In the genomic region with DNA sequence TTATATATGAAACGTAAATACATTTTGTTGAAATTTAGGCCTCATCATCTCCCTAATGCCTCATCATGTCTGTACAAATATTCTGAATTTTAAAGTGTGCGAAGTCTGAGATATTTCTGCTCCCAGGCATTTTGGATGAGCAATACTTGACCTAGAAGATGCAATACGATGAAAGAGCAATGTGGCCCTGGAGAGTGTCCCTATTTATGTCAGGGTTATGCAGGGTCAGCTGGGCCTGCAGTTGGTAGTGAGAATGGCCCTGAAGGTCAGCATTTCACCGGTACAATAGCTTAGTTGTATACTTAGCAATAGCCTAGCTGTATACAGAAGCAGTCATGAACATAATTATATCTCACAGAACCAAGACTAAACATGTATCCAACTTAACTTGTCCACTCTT, we compare ENCODE assay signal across 33 mouse cellular contexts. TPM values are rescaled to one million over a fixed set of nuclear protein-coding genes. Genes with fewer than 3 reads are reported as not detected.
"Had no signal": no experiment of that assay in that cellular context is flagged by ENCODE, and none has a peak within 500 bp of the region (broad histone marks: within the 10 kb centered on the region; RNA-seq: fewer than 3 reads in every experiment).

No protein-coding gene starts in this region.

- H3K36me3 ChIP-seq: heart, embryonic 10.5 days; heart, embryonic 12.5 days; hindbrain, embryonic 10.5 days; hindbrain, embryonic 12.5 days; intestine, embryonic 15.5 days; limb, embryonic 10.5 days; limb, embryonic 12.5 days; liver, embryonic 13.5 days; liver, embryonic 15.5 days had no signal

- H3K4me2 ChIP-seq: heart, embryonic 12.5 days; hindbrain, embryonic 12.5 days; hindbrain, embryonic 14.5 days; intestine, embryonic 15.5 days; limb, embryonic 12.5 days; liver, embryonic 11.5 days; liver, embryonic 13.5 days; liver, embryonic 15.5 days had no signal

- DNase-seq: gastrocnemius, adult 2 months; gastrocnemius, postnatal 10 days; gastrocnemius, postnatal 25 days; heart, adult 18-20 months; heart, postnatal 10 days; heart, postnatal 4 days; kidney, adult 18-20 months; kidney, adult 8-10 months; kidney, postnatal 10 days; kidney, postnatal 25 days; kidney, postnatal 4 days; liver; liver, embryonic 13.5 days had no signal

- H3K4me3 ChIP-seq: gastrocnemius, adult 2 months; heart, embryonic 10.5 days; heart, embryonic 12.5 days; hindbrain, embryonic 10.5 days; hindbrain, embryonic 12.5 days; intestine, embryonic 15.5 days; layer of hippocampus, adult 2 months; left cerebral cortex, adult 2 months; limb, embryonic 10.5 days; limb, embryonic 12.5 days; liver, embryonic 13.5 days; liver, embryonic 15.5 days had no signal

- H3K27me3 ChIP-seq: heart, embryonic 12.5 days; hindbrain, embryonic 12.5 days; intestine, embryonic 15.5 days; limb, embryonic 12.5 days; liver, embryonic 13.5 days; liver, embryonic 15.5 days had no signal

RNA-seq across cellular contexts. Expression of a gene that starts 28.0 kb away (rescaled TPM):
- total RNA-seq: gastrocnemius, postnatal 25 days had no signal
- polyA plus RNA-seq: heart, embryonic 14.5 days; heart, embryonic 16.5 days; hindbrain, embryonic 14.5 days; inflammation-experienced regulatory T-cells, adult 6 months; kidney, embryonic 14.5 days; kidney, embryonic 16.5 days; liver, embryonic 11.5 days; liver, embryonic 13.5 days; liver, embryonic 15.5 days had no signal

RNA-seq across cellular contexts. Expression of a gene that starts 53.8 kb away (rescaled TPM):
- total RNA-seq: gastrocnemius, adult 2 months; gastrocnemius, postnatal 25 days; granulocyte monocyte progenitor cell, adult 5-6 weeks; heart, adult 18-20 months; heart, adult 8-10 months; heart, postnatal 25 days had no signal
- polyA plus RNA-seq: inflammation-experienced regulatory T-cells, adult 6 months had no signal
